Mouse (Mus musculus) heart, embryonic 14.5 days (tissue): Measurements from ENCODE around the gene Immt. TPM values are rescaled to one million over a fixed set of nuclear protein-coding genes. Genes with fewer than 3 reads are reported as not detected.

Experiments
- polyA plus RNA-seq: library from polyadenylated mRNA; unstranded; fragments of >200 nt; fragmentation: Nextera tagmentation; extraction: Ambion mirVana; gene quantifications from 2 replicates; pipeline ENCODE4 v1.2.1, GENCODE M21; 2014

Immt gene
- polyA plus RNA-seq, 1 experiment from 2014 or later, result 342 TPM

Other genes starting within 250 kb of the Immt start
- gene Kdm3a, start 198.3 kb upstream of the Immt start, polyA plus RNA-seq, result 31.2 and 33.4 TPM in 2 replicates
- gene Reep1, start 123.8 kb upstream of the Immt start, polyA plus RNA-seq, result 19.0 and 23.6 TPM in 2 replicates
- 65.1 and 66.2 TPM in 2 replicates for gene Mrpl35, start 4.4 kb upstream of the Immt start, polyA plus RNA-seq
- gene Ptcd3, start 77.4 kb downstream of the Immt start, polyA plus RNA-seq, result 112 and 113 TPM in 2 replicates
- 17.0 and 17.6 TPM in 2 replicates for gene Polr1a, start 77.7 kb downstream of the Immt start, polyA plus RNA-seq